Mouse (Mus musculus): ENCODE measurements around the gene Mast4. TPM values are rescaled to one million over a fixed set of nuclear protein-coding genes. Genes with fewer than 3 reads are reported as not detected.

Gene Mast4
- polyA plus RNA-seq, 1 experiment from 2014 or later = 41.8 TPM

GRCm38 (mm10) chr13:102695121-102695905 lies 639.0 kb downstream of the Mast4 start:
- DNase-seq (no peak), ATAC-seq (ENCODE audit: low FRiP score, low TSS enrichment) (no peak)
- Histone ChIP-seq H3K27ac (replicated peaks; ENCODE audit: low read depth, low read length) (no peak overlapping the region), H3K4me1 (ENCODE audit: control insufficient read depth, insufficient read depth, low read length) (peaks cover 23% of the 10 kb centered on the region), H3K36me3 (ENCODE audit: control insufficient read depth, insufficient read depth, low read length) (no peaks in the 10 kb centered on the region), H3K27me3 (ENCODE audit: control insufficient read depth, insufficient read depth, low read length) (no peaks in the 10 kb centered on the region), H3K9ac (replicated peaks; ENCODE audit: low read length) (no peak overlapping the region), H3K4me3 (replicated peaks; ENCODE audit: low read depth, low read length) (no peak overlapping the region), H3K4me2 (ENCODE audit: low read length) (no peak overlapping the region), H3K9me3 (ENCODE audit: control insufficient read depth, low read length) (no peaks in the 10 kb centered on the region)
- 79% methylated on average over 7 of the region's 7 CpGs for WGBS

GRCm38 (mm10) chr13:102694154-102694553 lies 640.1 kb downstream of the Mast4 start:
- H3K9me3 ChIP-seq (ENCODE audit: control insufficient read depth, low read length) = no peaks in the 10 kb centered on the region
- no peak for DNase-seq
- H3K27ac ChIP-seq (replicated peaks; ENCODE audit: low read depth, low read length) = no peak overlapping the region
- no peak for ATAC-seq (ENCODE audit: low FRiP score, low TSS enrichment)
- WGBS = 92% methylated on average over 7 of the region's 7 CpGs
- H3K4me2 ChIP-seq (ENCODE audit: low read length) = no peak overlapping the region
- no peak overlapping the region for H3K4me3 ChIP-seq (replicated peaks; ENCODE audit: low read depth, low read length)
- H3K27me3 ChIP-seq (ENCODE audit: control insufficient read depth, insufficient read depth, low read length) = no peaks in the 10 kb centered on the region
- peaks cover 19% of the 10 kb centered on the region for H3K4me1 ChIP-seq (ENCODE audit: control insufficient read depth, insufficient read depth, low read length)
- no peaks in the 10 kb centered on the region for H3K36me3 ChIP-seq (ENCODE audit: control insufficient read depth, insufficient read depth, low read length)
- no peak overlapping the region for H3K9ac ChIP-seq (replicated peaks; ENCODE audit: low read length)

DNA sequence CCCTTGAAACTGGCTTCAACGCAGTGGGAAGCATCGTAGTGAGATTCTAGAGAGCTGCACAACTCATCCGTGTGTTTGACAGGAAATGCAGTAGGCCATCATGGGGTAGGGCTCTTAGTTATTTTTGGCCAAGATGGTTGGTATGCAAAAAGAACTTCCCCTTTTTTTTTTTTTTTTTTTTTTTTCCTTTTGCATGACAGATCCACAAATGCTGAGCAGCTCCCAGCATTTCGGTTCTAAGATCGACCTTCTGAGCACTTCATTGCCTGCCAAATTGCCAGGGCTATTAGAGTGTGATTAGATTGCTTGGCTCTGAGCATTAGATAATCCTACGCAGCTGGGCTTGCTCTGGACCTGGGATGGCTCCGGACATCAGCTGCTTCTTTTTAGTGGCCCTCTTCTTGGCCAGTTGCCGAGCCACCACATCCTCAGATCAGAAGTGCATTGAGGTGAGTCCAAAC lies 640.9 kb downstream of the Mast4 start, which contains the start of gene Cd180:
Cd180 (plus strand) TSS at position 218 of the 461 bp plus-strand sequence.
- H3K4me3 ChIP-seq (replicated peaks; ENCODE audit: low read depth, low read length) = no peak within 1 kb of the TSS
- H3K4me1 ChIP-seq (ENCODE audit: control insufficient read depth, insufficient read depth, low read length) = peaks cover 12% of the 10 kb centered on the region
- ATAC-seq (ENCODE audit: low FRiP score, low TSS enrichment) (no peak), DNase-seq (no peak)
- no peak within 1 kb of the TSS for H3K9ac ChIP-seq (replicated peaks; ENCODE audit: low read length)
- no peaks in the 10 kb centered on the region for H3K36me3 ChIP-seq (ENCODE audit: control insufficient read depth, insufficient read depth, low read length)
- no peak within 1 kb of the TSS for H3K4me2 ChIP-seq (ENCODE audit: low read length)
- H3K27ac ChIP-seq (replicated peaks; ENCODE audit: low read depth, low read length) = no peak within 1 kb of the TSS
- H3K9me3 ChIP-seq (ENCODE audit: control insufficient read depth, low read length) = no peaks in the 10 kb centered on the region
- WGBS = 84% methylated on average over 8 of the region's 8 CpGs
- no peaks in the 10 kb centered on the region for H3K27me3 ChIP-seq (ENCODE audit: control insufficient read depth, insufficient read depth, low read length)

DNA sequence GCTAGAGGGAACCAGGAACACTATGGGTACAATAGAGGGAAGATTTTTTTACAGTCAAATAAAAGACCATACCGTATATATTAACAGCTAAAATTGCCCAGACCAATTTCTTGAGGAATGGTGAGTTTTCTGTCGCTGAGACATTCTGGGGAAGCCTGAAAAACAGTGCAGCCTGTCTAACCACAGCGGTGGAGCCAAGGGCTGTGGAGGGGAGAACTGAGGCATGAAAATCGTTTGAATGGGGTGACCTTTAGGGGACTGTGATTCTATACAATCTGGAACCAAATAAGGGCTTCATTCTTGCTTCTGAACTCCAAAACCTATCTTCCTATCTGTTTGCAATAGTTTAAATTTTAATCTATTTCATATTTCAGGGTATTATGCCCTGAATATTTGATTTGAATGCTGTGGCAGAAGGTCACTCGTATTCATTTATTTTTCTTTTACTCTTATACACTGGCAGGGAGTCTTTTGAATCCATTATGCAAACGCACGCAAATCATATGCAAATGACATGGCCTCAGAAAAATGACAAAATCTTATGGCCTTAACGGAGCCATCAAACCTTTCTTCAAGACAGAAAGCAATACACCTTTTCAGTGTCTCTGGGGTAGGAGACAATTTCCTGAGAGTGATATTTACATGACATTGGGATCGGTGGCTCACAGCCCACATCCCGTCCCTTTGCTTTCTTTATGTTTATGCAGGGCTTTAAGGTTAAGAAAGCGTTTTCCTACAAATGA lies 642.7 kb downstream of the Mast4 start:
- WGBS = 50% methylated on average over 11 of the region's 11 CpGs

GRCm38 (mm10) chr13:102690184-102690583 lies 644.1 kb downstream of the Mast4 start:
- 93% methylated on average over 5 of the region's 5 CpGs for WGBS

More for the DNA sequence above, 642.7 kb downstream of the Mast4 start:
- H3K27ac ChIP-seq (replicated peaks; ENCODE audit: low read depth, low read length) = 0 out of 2 replicates have a peak overlapping the region, but pooled peaks have one; percentile 28
- no peaks in the 10 kb centered on the region for H3K27me3 ChIP-seq (ENCODE audit: control insufficient read depth, insufficient read depth, low read length)
- no peak overlapping the region for H3K4me2 ChIP-seq (ENCODE audit: low read length)
- no peaks in the 10 kb centered on the region for H3K9me3 ChIP-seq (ENCODE audit: control insufficient read depth, low read length)
- no peak overlapping the region for H3K9ac ChIP-seq (replicated peaks; ENCODE audit: low read length)
- no peaks in the 10 kb centered on the region for H3K36me3 ChIP-seq (ENCODE audit: control insufficient read depth, insufficient read depth, low read length)
- no peak for DNase-seq
- no peak for ATAC-seq (ENCODE audit: low FRiP score, low TSS enrichment)
- peaks cover 8% of the 10 kb centered on the region for H3K4me1 ChIP-seq (ENCODE audit: control insufficient read depth, insufficient read depth, low read length)
- no peak overlapping the region for H3K4me3 ChIP-seq (replicated peaks; ENCODE audit: low read depth, low read length)

DNA sequence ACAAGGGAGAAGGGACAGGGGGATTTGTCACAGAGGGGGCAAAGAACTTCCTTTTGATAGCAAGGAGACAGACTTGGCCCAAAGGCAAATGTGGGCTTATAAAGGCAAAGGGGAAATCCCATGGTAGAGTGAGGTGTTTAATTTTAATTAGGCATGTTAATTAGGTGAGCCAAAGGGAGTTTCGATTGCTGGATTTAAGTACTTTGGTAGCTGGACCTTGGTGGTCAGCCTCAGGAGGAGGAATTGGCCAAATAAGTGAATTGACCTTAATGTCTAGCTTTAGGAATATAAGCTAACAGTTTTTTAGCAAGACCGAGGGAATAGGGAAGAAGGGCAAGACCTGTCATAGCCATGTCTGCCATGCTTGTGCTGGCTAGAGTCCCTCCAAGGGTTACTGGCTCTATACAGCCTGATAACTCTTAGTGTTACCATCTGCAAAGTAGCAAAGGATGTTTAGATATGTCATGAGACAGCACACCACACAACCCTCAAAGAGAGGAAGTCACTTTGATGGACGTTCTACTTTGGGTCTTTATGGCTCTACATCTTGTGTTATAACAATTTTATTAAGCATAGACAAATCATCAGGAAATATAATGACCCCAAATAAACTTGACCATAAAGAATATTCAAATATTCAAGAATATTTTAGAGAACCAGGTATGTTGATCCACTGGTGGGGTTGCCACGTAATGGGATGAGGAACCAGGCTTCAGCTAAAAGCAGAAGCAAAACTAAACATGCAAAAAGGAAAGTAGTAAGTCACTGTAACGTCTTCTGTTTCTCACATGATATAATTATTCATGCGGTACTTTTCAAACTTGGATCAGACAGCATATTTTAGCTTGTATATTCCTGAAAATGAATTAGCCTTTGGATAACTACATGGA lies 644.9 kb downstream of the Mast4 start:
- Histone ChIP-seq H3K4me2 (ENCODE audit: low read length) (no peak overlapping the region), H3K27me3 (ENCODE audit: control insufficient read depth, insufficient read depth, low read length) (no peaks in the 10 kb centered on the region), H3K36me3 (ENCODE audit: control insufficient read depth, insufficient read depth, low read length) (no peaks in the 10 kb centered on the region), H3K4me3 (replicated peaks; ENCODE audit: low read depth, low read length) (no peak overlapping the region), H3K4me1 (ENCODE audit: control insufficient read depth, insufficient read depth, low read length) (peaks cover 8% of the 10 kb centered on the region), H3K9ac (replicated peaks; ENCODE audit: low read length) (no peak overlapping the region), H3K27ac (replicated peaks; ENCODE audit: low read depth, low read length) (no peak overlapping the region), H3K9me3 (ENCODE audit: control insufficient read depth, low read length) (no peaks in the 10 kb centered on the region)
- ATAC-seq (ENCODE audit: low FRiP score, low TSS enrichment) = no peak
- no peak for DNase-seq
- 82% methylated on average over 6 of the region's 6 CpGs for WGBS

More at GRCm38 (mm10) chr13:102690184-102690583, 644.1 kb downstream of the Mast4 start:
- Histone ChIP-seq H3K9ac (replicated peaks; ENCODE audit: low read length) (no peak overlapping the region), H3K4me3 (replicated peaks; ENCODE audit: low read depth, low read length) (no peak overlapping the region), H3K4me2 (ENCODE audit: low read length) (no peak overlapping the region), H3K27ac (replicated peaks; ENCODE audit: low read depth, low read length) (no peak overlapping the region), H3K9me3 (ENCODE audit: control insufficient read depth, low read length) (no peaks in the 10 kb centered on the region), H3K4me1 (ENCODE audit: control insufficient read depth, insufficient read depth, low read length) (peaks cover 8% of the 10 kb centered on the region), H3K27me3 (ENCODE audit: control insufficient read depth, insufficient read depth, low read length) (no peaks in the 10 kb centered on the region), H3K36me3 (ENCODE audit: control insufficient read depth, insufficient read depth, low read length) (no peaks in the 10 kb centered on the region)
- ATAC-seq (ENCODE audit: low FRiP score, low TSS enrichment) = no peak
- DNase-seq = no peak

GRCm38 (mm10) chr13:102688121-102688520 lies 646.2 kb downstream of the Mast4 start:
- no peak overlapping the region for H3K27ac ChIP-seq (replicated peaks; ENCODE audit: low read depth, low read length)
- no peaks in the 10 kb centered on the region for H3K9me3 ChIP-seq (ENCODE audit: control insufficient read depth, low read length)
- no peaks in the 10 kb centered on the region for H3K36me3 ChIP-seq (ENCODE audit: control insufficient read depth, insufficient read depth, low read length)
- DNase-seq (no peak), ATAC-seq (ENCODE audit: low FRiP score, low TSS enrichment) (no peak)
- no peaks in the 10 kb centered on the region for H3K27me3 ChIP-seq (ENCODE audit: control insufficient read depth, insufficient read depth, low read length)
- no peak overlapping the region for H3K4me3 ChIP-seq (replicated peaks; ENCODE audit: low read depth, low read length)
- H3K4me1 ChIP-seq (ENCODE audit: control insufficient read depth, insufficient read depth, low read length) = peaks cover 8% of the 10 kb centered on the region
- no peak overlapping the region for H3K9ac ChIP-seq (replicated peaks; ENCODE audit: low read length)
- no peak overlapping the region for H3K4me2 ChIP-seq (ENCODE audit: low read length)
- 100% methylated on average over 1 of the region's 1 CpGs for WGBS

GRCm38 (mm10) chr13:102684890-102685289 lies 649.4 kb downstream of the Mast4 start:
- no peak overlapping the region for H3K9ac ChIP-seq (replicated peaks; ENCODE audit: low read length)
- H3K36me3 ChIP-seq (ENCODE audit: control insufficient read depth, insufficient read depth, low read length) = no peaks in the 10 kb centered on the region
- no peak overlapping the region for H3K4me2 ChIP-seq (ENCODE audit: low read length)
- DNase-seq (no peak), ATAC-seq (ENCODE audit: low FRiP score, low TSS enrichment) (no peak)
- no peak overlapping the region for H3K4me3 ChIP-seq (replicated peaks; ENCODE audit: low read depth, low read length)
- no peak overlapping the region for H3K27ac ChIP-seq (replicated peaks; ENCODE audit: low read depth, low read length)
- 70% methylated on average over 4 of the region's 4 CpGs for WGBS
- H3K27me3 ChIP-seq (ENCODE audit: control insufficient read depth, insufficient read depth, low read length) = no peaks in the 10 kb centered on the region
- no peaks in the 10 kb centered on the region for H3K4me1 ChIP-seq (ENCODE audit: control insufficient read depth, insufficient read depth, low read length)
- no peaks in the 10 kb centered on the region for H3K9me3 ChIP-seq (ENCODE audit: control insufficient read depth, low read length)

Measured in midbrain, embryonic 14.5 days (tissue).